Mouse (Mus musculus): ENCODE measurements at regions not wholly inside any gene's neighbourhood (a gene's known extent, or its start where the extent isn't known, plus 50 kb on each side); places are given as distances from the start of the nearest gene placed in this dataset.

DNA sequence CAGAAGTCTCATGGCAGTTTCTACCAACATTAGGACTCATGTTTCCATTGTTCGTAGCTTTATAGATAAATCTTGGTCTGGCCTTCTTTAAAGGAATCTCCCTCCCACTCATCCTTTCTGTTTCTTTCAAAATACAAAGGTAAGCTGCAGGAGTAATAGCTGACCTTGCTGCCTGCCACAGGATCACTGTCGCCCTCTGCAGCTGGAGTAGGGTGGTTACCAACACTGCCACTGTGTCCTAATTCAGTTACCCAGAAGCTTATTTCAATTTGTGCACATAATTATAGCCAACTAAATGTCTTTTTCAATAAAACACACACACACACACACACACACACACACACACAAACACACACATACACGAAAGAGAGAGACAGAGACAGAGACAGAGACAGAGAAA lies 175.3 kb downstream of the Mylk4 start:
- no peak for DNase-seq
- TF ChIP-seq CTCF (IDR thresholded peaks at IDR 0.05; ENCODE audit: low read depth): peak; percentile 23; the same call in 1 of the 2 replicates
- no peak overlapping the region for H3K27ac ChIP-seq (ENCODE audit: low read depth)
- no peak overlapping the region for H3K9ac ChIP-seq
- H3K4me2 ChIP-seq: no peak overlapping the region
- no peak for ATAC-seq (ENCODE audit: insufficient read depth)
- 69% methylated on average over 3 of the region's 3 CpGs for WGBS
- no peaks in the 10 kb centered on the region for H3K9me3 ChIP-seq (ENCODE audit: low read depth, low read length)
- no peak overlapping the region for H3K4me3 ChIP-seq (ENCODE audit: low read depth, low read length)
- 0 out of 2 replicates have a peak, but pooled peaks cover 5% of the 10 kb centered on the region for H3K4me1 ChIP-seq (ENCODE audit: insufficient read depth)
- no peaks in the 10 kb centered on the region for H3K27me3 ChIP-seq (ENCODE audit: insufficient read depth, low read length)
- no peaks in the 10 kb centered on the region for H3K36me3 ChIP-seq (ENCODE audit: insufficient read depth)

GRCm38 (mm10) chr13:32603925-32604590 lies 179.7 kb downstream of the Mylk4 start:
- no peaks in the 10 kb centered on the region for H3K4me1 ChIP-seq (ENCODE audit: insufficient read depth)
- no peaks in the 10 kb centered on the region for H3K27me3 ChIP-seq (ENCODE audit: insufficient read depth, low read length)
- H3K27ac ChIP-seq (ENCODE audit: low read depth): no peak overlapping the region
- DNase-seq: no peak
- no peaks in the 10 kb centered on the region for H3K36me3 ChIP-seq (ENCODE audit: insufficient read depth)
- ATAC-seq (ENCODE audit: insufficient read depth): no peak
- H3K4me2 ChIP-seq: no peak overlapping the region
- no peaks in the 10 kb centered on the region for H3K9me3 ChIP-seq (ENCODE audit: low read depth, low read length)
- no peak overlapping the region for H3K4me3 ChIP-seq (ENCODE audit: low read depth, low read length)
- TF ChIP-seq CTCF (IDR thresholded peaks at IDR 0.05; ENCODE audit: low read depth): no peak
- H3K9ac ChIP-seq: no peak overlapping the region
- 74% methylated on average over 8 of the region's 8 CpGs for WGBS

DNA sequence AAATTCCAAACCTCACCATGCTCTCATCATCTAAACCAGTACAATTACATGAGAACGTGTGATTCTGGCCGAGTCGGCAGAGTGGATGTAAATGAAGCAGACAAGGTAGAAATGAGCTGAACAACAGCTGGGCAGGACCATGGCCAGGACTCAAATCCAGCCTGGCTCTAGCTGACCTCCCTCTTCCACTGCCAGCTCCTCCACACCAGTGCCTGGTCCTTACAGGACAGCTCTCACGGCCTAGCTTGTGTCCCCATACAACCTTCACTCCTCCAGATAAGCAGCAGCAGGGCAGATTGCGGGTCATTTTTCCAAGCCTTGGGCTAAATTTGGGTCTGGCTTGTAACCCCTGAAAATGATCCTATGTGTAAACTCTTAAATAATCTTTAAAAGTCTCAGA lies 182.4 kb downstream of the Mylk4 start:
- no peak overlapping the region for H3K27ac ChIP-seq (ENCODE audit: low read depth)
- H3K4me2 ChIP-seq: no peak overlapping the region
- no peak for ATAC-seq (ENCODE audit: insufficient read depth)
- H3K4me3 ChIP-seq (ENCODE audit: low read depth, low read length): no peak overlapping the region
- 76% methylated on average over 5 of the region's 5 CpGs for WGBS
- H3K9ac ChIP-seq: no peak overlapping the region
- DNase-seq: no peak
- no peaks in the 10 kb centered on the region for H3K9me3 ChIP-seq (ENCODE audit: low read depth, low read length)
- no peak for TF ChIP-seq CTCF (IDR thresholded peaks at IDR 0.05; ENCODE audit: low read depth)
- H3K4me1 ChIP-seq (ENCODE audit: insufficient read depth): no peaks in the 10 kb centered on the region
- no peaks in the 10 kb centered on the region for H3K36me3 ChIP-seq (ENCODE audit: insufficient read depth)
- no peaks in the 10 kb centered on the region for H3K27me3 ChIP-seq (ENCODE audit: insufficient read depth, low read length)

DNA sequence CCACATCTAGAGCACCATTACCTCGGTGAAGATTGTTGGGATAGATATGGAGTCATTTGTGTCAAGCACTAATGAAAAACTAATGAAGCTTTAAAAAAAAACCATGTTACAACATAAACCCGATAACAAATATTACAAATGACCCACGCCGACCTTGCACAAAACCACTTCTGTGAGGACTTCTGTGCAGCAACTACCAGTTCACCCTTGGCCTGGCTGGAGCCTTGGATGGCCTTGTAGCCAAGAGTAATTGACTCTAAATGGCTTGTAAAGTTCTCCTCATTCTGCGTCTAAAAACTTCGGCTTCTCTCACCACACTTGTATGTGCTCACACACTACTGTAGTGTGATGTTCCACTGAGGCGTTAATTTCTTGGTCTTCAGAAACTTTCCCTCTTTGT lies 190.1 kb downstream of the Mylk4 start:
- Histone ChIP-seq H3K4me2 (no peak overlapping the region), H3K9ac (no peak overlapping the region), H3K27ac (ENCODE audit: low read depth) (no peak overlapping the region), H3K36me3 (ENCODE audit: insufficient read depth) (no peaks in the 10 kb centered on the region), H3K4me1 (ENCODE audit: insufficient read depth) (no peaks in the 10 kb centered on the region), H3K9me3 (ENCODE audit: low read depth, low read length) (no peaks in the 10 kb centered on the region), H3K27me3 (ENCODE audit: insufficient read depth, low read length) (no peaks in the 10 kb centered on the region), H3K4me3 (ENCODE audit: low read depth, low read length) (no peak overlapping the region)
- no peak for TF ChIP-seq CTCF (IDR thresholded peaks at IDR 0.05; ENCODE audit: low read depth)
- WGBS: 88% methylated on average over 7 of the region's 7 CpGs
- ATAC-seq (ENCODE audit: insufficient read depth) (no peak), DNase-seq (no peak)

- ATAC-seq (ENCODE audit: insufficient read depth): no peak
- no peak for DNase-seq
- WGBS: 95% methylated on average over 5 of the region's 5 CpGs
These were observed 190.6 kb downstream of the Mylk4 start for GRCm38 (mm10) chr13:32593131-32593530.

GRCm38 (mm10) chr13:32581598-32581997 lies 202.2 kb downstream of the Mylk4 start:
- H3K9me3 ChIP-seq (ENCODE audit: low read depth, low read length): no peaks in the 10 kb centered on the region
- no peaks in the 10 kb centered on the region for H3K4me1 ChIP-seq (ENCODE audit: insufficient read depth)
- no peak for DNase-seq
- H3K36me3 ChIP-seq (ENCODE audit: insufficient read depth): no peaks in the 10 kb centered on the region
- no peaks in the 10 kb centered on the region for H3K27me3 ChIP-seq (ENCODE audit: insufficient read depth, low read length)
- H3K9ac ChIP-seq: no peak overlapping the region
- TF ChIP-seq CTCF (IDR thresholded peaks at IDR 0.05; ENCODE audit: low read depth): no peak
- H3K4me2 ChIP-seq: no peak overlapping the region
- ATAC-seq (ENCODE audit: insufficient read depth): no peak
- H3K4me3 ChIP-seq (ENCODE audit: low read depth, low read length): no peak overlapping the region
- H3K27ac ChIP-seq (ENCODE audit: low read depth): no peak overlapping the region

More at GRCm38 (mm10) chr13:32593131-32593530, 190.6 kb downstream of the Mylk4 start:
- no peak overlapping the region for H3K4me2 ChIP-seq
- H3K4me3 ChIP-seq (ENCODE audit: low read depth, low read length): no peak overlapping the region
- no peak overlapping the region for H3K9ac ChIP-seq
- no peaks in the 10 kb centered on the region for H3K36me3 ChIP-seq (ENCODE audit: insufficient read depth)
- H3K27ac ChIP-seq (ENCODE audit: low read depth): no peak overlapping the region
- no peaks in the 10 kb centered on the region for H3K27me3 ChIP-seq (ENCODE audit: insufficient read depth, low read length)
- no peak for TF ChIP-seq CTCF (IDR thresholded peaks at IDR 0.05; ENCODE audit: low read depth)
- H3K9me3 ChIP-seq (ENCODE audit: low read depth, low read length): no peaks in the 10 kb centered on the region
- no peaks in the 10 kb centered on the region for H3K4me1 ChIP-seq (ENCODE audit: insufficient read depth)

DNA sequence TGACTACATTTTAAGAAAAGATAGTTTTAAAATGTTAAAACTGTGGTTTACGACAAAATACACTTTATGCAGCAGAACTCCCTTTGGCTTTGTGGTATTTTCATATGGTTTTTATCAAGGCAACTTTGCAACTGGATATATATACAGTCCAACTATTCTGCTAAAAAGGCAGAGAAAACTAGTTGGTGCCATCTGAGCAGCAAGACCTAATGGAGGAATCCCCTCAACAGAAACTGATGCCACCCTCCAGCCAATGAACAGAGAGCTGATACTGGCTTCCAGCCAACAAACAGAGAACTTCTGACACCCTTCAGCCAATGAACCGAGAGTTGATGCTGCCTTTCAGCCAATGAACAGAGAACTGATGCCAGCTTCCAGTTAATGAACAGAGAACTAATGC lies 215.9 kb downstream of the Mylk4 start:
- Histone ChIP-seq H3K27me3 (ENCODE audit: insufficient read depth, low read length) (no peaks in the 10 kb centered on the region), H3K9ac (no peak overlapping the region), H3K9me3 (ENCODE audit: low read depth, low read length) (no peaks in the 10 kb centered on the region), H3K4me1 (ENCODE audit: insufficient read depth) (no peaks in the 10 kb centered on the region), H3K36me3 (ENCODE audit: insufficient read depth) (no peaks in the 10 kb centered on the region), H3K27ac (ENCODE audit: low read depth) (no peak overlapping the region), H3K4me2 (no peak overlapping the region), H3K4me3 (ENCODE audit: low read depth, low read length) (no peak overlapping the region)
- 75% methylated on average over 2 of the region's 2 CpGs for WGBS
- no peak for DNase-seq
- TF ChIP-seq CTCF (IDR thresholded peaks at IDR 0.05; ENCODE audit: low read depth): no peak
- no peak for ATAC-seq (ENCODE audit: insufficient read depth)

DNA sequence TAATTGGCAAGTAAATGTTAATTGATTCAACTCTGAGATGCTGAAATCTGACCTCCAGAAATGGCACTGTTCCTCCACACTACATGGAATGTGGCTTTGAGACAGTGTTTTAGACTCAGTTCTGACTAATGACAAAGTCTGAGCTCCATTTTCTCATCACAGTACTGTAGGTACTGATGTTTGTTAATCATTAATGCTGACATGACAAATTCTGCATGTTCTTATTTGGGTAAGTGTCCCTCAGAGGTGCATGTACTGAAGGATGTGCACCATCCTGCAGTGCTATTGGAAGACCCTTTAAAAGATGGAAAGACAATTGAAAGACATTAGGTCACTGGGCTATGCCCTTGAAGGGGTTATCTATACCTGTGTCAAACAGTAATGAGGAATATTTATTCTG lies 222.1 kb upstream of the Gmds start:
- no peaks in the 10 kb centered on the region for H3K9me3 ChIP-seq (ENCODE audit: low read depth, low read length)
- H3K36me3 ChIP-seq (ENCODE audit: insufficient read depth): no peaks in the 10 kb centered on the region
- no peaks in the 10 kb centered on the region for H3K27me3 ChIP-seq (ENCODE audit: insufficient read depth, low read length)
- no peak for ATAC-seq (ENCODE audit: insufficient read depth)
- no peaks in the 10 kb centered on the region for H3K4me1 ChIP-seq (ENCODE audit: insufficient read depth)
- no peak overlapping the region for H3K9ac ChIP-seq
- no peak for DNase-seq
- H3K4me3 ChIP-seq (ENCODE audit: low read depth, low read length): no peak overlapping the region
- no peak for TF ChIP-seq CTCF (IDR thresholded peaks at IDR 0.05; ENCODE audit: low read depth)
- no peak overlapping the region for H3K4me2 ChIP-seq
- H3K27ac ChIP-seq (ENCODE audit: low read depth): no peak overlapping the region

All from lung, embryonic 14.5 days (tissue).